Mouse (Mus musculus) liver, adult 2 months (tissue): ENCODE results near the gene Col25a1.

Experiments used
- CTCF ChIP-seq: fragments of 200-500 bp; IDR thresholded peaks from 2 replicates; pipeline ENCODE4 v1.5.1; 2011; ENCODE audit warnings: low read depth, low read length, control low read depth
- POLR2A ChIP-seq: fragments of 200-500 bp; IDR thresholded peaks from 2 replicates; pipeline ENCODE4 v1.6.1; 2011; ENCODE audit warnings: low read length, control low read depth; ENCODE audit not compliant: insufficient read depth; ENCODE audit errors: extremely low read depth

DNA sequence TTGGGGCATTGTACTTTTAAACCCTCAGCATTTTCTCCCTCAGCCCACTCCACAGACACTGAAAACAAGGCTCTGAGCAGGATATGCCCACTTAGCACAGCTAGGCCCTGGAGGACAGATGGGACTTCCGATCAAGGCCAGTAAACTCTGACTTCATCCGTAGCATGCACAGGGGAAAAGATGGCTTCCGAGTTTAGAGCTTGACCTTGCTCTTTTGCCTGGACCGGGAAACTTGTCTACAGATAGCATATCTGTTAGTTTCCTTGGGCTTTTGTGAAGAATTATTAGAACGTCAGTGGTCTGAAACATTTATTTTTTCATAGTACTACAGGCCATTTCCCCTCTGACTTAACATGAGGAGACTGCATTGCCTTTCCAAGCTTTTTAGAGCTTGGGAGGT is 159.4 kb downstream of the Col25a1 start:
- TF ChIP-seq CTCF (no peak), POLR2A (no peak)
